In the genomic region with DNA sequence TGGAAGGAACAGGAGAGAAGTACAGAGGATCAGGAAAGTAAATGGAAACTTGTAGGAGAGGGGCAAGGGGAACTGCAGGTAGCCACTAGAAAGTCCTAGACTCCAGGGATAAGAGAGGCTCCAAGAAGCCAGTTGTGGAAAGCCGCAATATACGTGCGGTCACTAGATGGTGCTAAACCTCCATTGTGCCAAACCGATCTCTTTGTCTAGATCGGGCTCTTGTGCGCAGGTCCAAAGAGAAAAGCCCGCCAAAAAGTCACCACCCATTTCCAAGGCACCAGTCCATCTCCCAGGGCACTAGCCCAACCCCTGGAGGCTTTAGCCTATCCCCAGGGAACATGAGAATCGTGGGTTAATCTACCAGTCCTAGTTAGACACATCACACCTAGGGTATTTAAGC, we compare ENCODE assay signal across 19 mouse cellular contexts. TPM values are rescaled to one million over a fixed set of nuclear protein-coding genes. Genes with fewer than 3 reads are reported as not detected.
DNase-seq lines count a peak whose midpoint lies in the region; ATAC-seq and TF ChIP-seq lines count a peak whose summit lies in the region.
"Not testable (repeated sequence)": the region's sequence is repeated elsewhere in the genome, so short reads cannot be mapped to it uniquely, and the experiment has no call there.
"Had no signal": no experiment of that assay in that cellular context is flagged by ENCODE, and none has a peak within 500 bp of the region (broad histone marks: within the 10 kb centered on the region; RNA-seq: fewer than 3 reads in every experiment).

No protein-coding gene starts in this region.

- not testable (repeated sequence) for H3K79me2 ChIP-seq in liver, adult 2 months (ENCODE audit: control insufficient read depth, insufficient read depth, low read length)

- H3K9ac ChIP-seq in hindbrain, embryonic 11.5 days (ENCODE audit: low read depth, low read length); liver, adult 2 months (ENCODE audit: low read depth, low read length): not testable (repeated sequence)

- ATAC-seq in hindbrain, embryonic 11.5 days (ENCODE audit: low FRiP score), result peak; percentile 49; the same call in 1 of the 2 replicates

- not testable (repeated sequence) for H3K36me3 ChIP-seq in hindbrain, embryonic 11.5 days (ENCODE audit: control insufficient read depth, insufficient read depth, low read length); liver, adult 2 months (ENCODE audit: control insufficient read depth, insufficient read depth, low read length)

- TF ChIP-seq POLR2A in liver, adult 2 months (IDR thresholded peaks at IDR 0.05; ENCODE audit: extremely low read depth, insufficient read depth, low read length), result not testable (repeated sequence)

- not testable (repeated sequence) for TF ChIP-seq CTCF in liver, adult 2 months (IDR thresholded peaks at IDR 0.05; ENCODE audit: low read depth, low read length)

- not testable (repeated sequence) for H3K4me3 ChIP-seq in hindbrain, embryonic 11.5 days (ENCODE audit: low read depth, low read length); liver, adult 2 months (ENCODE audit: insufficient read depth, low read depth, low read length)

- not testable (repeated sequence) for H3K9me3 ChIP-seq in hindbrain, embryonic 11.5 days (ENCODE audit: control insufficient read depth, low read length)

- H3K4me2 ChIP-seq in hindbrain, embryonic 11.5 days (replicated peaks; ENCODE audit: low read depth, low read length), result not testable (repeated sequence)

- WGBS in hindbrain, embryonic 11.5 days, result 8% methylated on average over 8 of the region's 8 CpGs
- WGBS in liver, adult 2 months, result 11% methylated on average over 8 of the region's 8 CpGs

- H3K27ac ChIP-seq in hindbrain, embryonic 11.5 days (ENCODE audit: low read depth, low read length); liver, adult 2 months (replicated peaks; ENCODE audit: insufficient read depth, low read depth, low read length): not testable (repeated sequence)

- not testable (repeated sequence) for H3K4me1 ChIP-seq in hindbrain, embryonic 11.5 days (replicated peaks; ENCODE audit: control insufficient read depth, insufficient read depth, low read length); liver, adult 2 months (ENCODE audit: control insufficient read depth, insufficient read depth, low read length)

- DNase-seq in ES-CJ7 (ENCODE audit: low read depth, low spot score), result peak; percentile 80
- peak; percentile 9 for DNase-seq in adrenal gland, adult 2 months
- DNase-seq in embryo, embryonic 11 days, result peak; percentile 51
- DNase-seq in hindbrain, embryonic 11.5 days (ENCODE audit: low spot score), result peak; percentile 22
- peak; percentile 11 for DNase-seq in kidney, postnatal 10 days
- DNase-seq in liver, adult 2 months (ENCODE audit: extremely low read depth, low read depth, low spot score), result peak; percentile 18
- DNase-seq in ovary, postnatal 36 days (ENCODE audit: low spot score), result peak; percentile 5

- not testable (repeated sequence) for H3K27me3 ChIP-seq in hindbrain, embryonic 11.5 days (ENCODE audit: control insufficient read depth, insufficient read depth, low read length); liver, adult 2 months (ENCODE audit: control insufficient read depth, insufficient read depth, low read length)

RNA-seq across cellular contexts. Expression of gene Zscan4-ps3, which starts 8.0 kb away (rescaled TPM):
- total RNA-seq in adrenal gland, adult 2 months (2021), result not detected
- polyA plus RNA-seq in adrenal gland, adult 2 months (2012; rRNA removed), result not detected in 2 replicates
- polyA plus RNA-seq in hindbrain, embryonic 11.5 days (2014; fragmentation: Nextera tagmentation; extraction: Ambion mirVana), result not detected in 2 replicates
- total RNA-seq in liver, adult 2 months (2014; rRNA removed), result not detected in 2 replicates
- not detected in 2 replicates for polyA plus RNA-seq in liver, adult 2 months (2012; rRNA removed)
- total RNA-seq: granulocyte monocyte progenitor cell, adult 5-6 weeks; layer of hippocampus, adult 2 months; left cerebral cortex, postnatal 10 days; neutrophil, adult 5-6 weeks had no signal
- polyA plus RNA-seq: embryonic facial prominence, embryonic 12.5 days; forebrain, embryonic 10.5 days; G1E; heart, embryonic 16.5 days; inflammation-experienced regulatory T-cells, adult 6 months; liver, embryonic 16.5 days; macrophage; stomach, embryonic 14.5 days had no signal

Comparison
In these comparisons a context has a peak if more than half of its experiments do, and no peak if none do; other contexts are left out.
1. DNase-seq: peak in every context shown above with its lines; median percentile 80 in ES-CJ7; 51 in embryo, embryonic 11 days; 22 in hindbrain, embryonic 11.5 days; 18 in liver, adult 2 months; 11 in kidney, postnatal 10 days; 9 in adrenal gland, adult 2 months; 5 in ovary, postnatal 36 days.